Mouse (Mus musculus) bone marrow macrophage, adult 2 months (primary cell): ENCODE results near the gene Pou2f3. TPM values are rescaled to one million over a fixed set of nuclear protein-coding genes. Genes with fewer than 3 reads are reported as not detected.

Source experiments
- H3K27ac ChIP-seq: 2 replicates; pipeline ENCODE4 v1.5.1; 2012; ENCODE audit warnings: low read depth, low read length; ENCODE audit not compliant: insufficient read depth
- H3K4me1 ChIP-seq: 2 replicates; pipeline ENCODE4 v1.6.1; 2012; ENCODE audit warnings: low read length; ENCODE audit not compliant: control insufficient read depth, insufficient read depth
- H3K4me3 ChIP-seq: 2 replicates; pipeline ENCODE4 v1.5.1; 2012; ENCODE audit warnings: mild to moderate bottlenecking, low read length, moderate library complexity; ENCODE audit not compliant: insufficient read depth
- CTCF ChIP-seq: IDR thresholded peaks from 2 replicates; pipeline ENCODE4 v1.5.1; 2012; ENCODE audit warnings: low read depth, mild to moderate bottlenecking, low read length, moderate library complexity
- POLR2A ChIP-seq: IDR thresholded peaks from 2 replicates; pipeline ENCODE4 v1.6.1; 2012; ENCODE audit warnings: mild to moderate bottlenecking, low read depth, low read length, borderline replicate concordance
- polyA plus RNA-seq: library from polyadenylated mRNA; stranded (reverse); fragments of >200 nt; gene quantifications from 2 replicates; pipeline ENCODE4 v1.2.4, GENCODE M21; 2012; ENCODE audit not compliant: missing spikeins, insufficient read depth, insufficient read length

Pou2f3 gene
- polyA plus RNA-seq, 1 experiment, result not detected

- TF ChIP-seq POLR2A (no peak), CTCF (no peak)
- no peak overlapping the region for H3K27ac ChIP-seq
- no peaks in the 10 kb centered on the region for H3K4me1 ChIP-seq
- H3K4me3 ChIP-seq, result no peak overlapping the region
Measured at GRCm38 (mm10) chr9:43222429-43222715, 12.2 kb upstream of the Pou2f3 start.

- H3K4me3 ChIP-seq, result no peak overlapping the region
- no peak for TF ChIP-seq POLR2A
- peak; percentile 60 for TF ChIP-seq CTCF
- no peaks in the 10 kb centered on the region for H3K4me1 ChIP-seq
- H3K27ac ChIP-seq, result no peak overlapping the region
Measured at GRCm38 (mm10) chr9:43221643-43222428, 11.7 kb upstream of the Pou2f3 start.

GRCm38 (mm10) chr9:43210771-43211450 is 742 bp upstream of the Pou2f3 start:
- H3K27ac ChIP-seq, result no peak overlapping the region
- no peaks in the 10 kb centered on the region for H3K4me1 ChIP-seq
- TF ChIP-seq CTCF (0 out of 2 replicates have a peak, but pooled peaks have one; percentile 18), POLR2A (no peak)
- H3K4me3 ChIP-seq, result no peak overlapping the region

DNA sequence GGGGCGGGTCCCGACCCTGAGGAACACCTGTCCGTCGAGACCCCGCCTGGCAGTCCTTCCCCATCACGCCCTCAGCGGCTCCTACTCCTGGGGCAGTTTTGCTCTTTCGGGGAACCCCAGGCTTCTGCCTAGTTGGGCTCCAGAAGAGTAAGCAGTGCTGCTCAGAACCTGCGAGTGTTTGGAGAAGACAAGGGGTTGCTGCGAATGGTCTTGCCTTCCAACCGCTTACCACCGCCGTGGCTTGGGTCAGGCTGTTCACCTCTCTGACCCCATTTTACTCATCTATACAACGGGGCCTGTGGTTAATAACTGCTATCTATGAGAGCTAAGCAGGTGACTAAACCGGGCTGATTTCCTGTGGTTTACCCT is 4.2 kb downstream of the Pou2f3 start:
- Histone ChIP-seq H3K4me1 (no peaks in the 10 kb centered on the region), H3K4me3 (no peak overlapping the region), H3K27ac (no peak overlapping the region)
- no peak for TF ChIP-seq POLR2A
- TF ChIP-seq CTCF, result no peak

- H3K4me3 ChIP-seq, result no peak overlapping the region
- H3K27ac ChIP-seq, result no peak overlapping the region
- TF ChIP-seq CTCF, result no peak
- no peak for TF ChIP-seq POLR2A
- no peaks in the 10 kb centered on the region for H3K4me1 ChIP-seq
Measured at GRCm38 (mm10) chr9:43205343-43206021, 4.7 kb downstream of the Pou2f3 start.

GRCm38 (mm10) chr9:43200212-43200611 is 10.0 kb downstream of the Pou2f3 start:
- H3K27ac ChIP-seq, result no peak overlapping the region
- no peak overlapping the region for H3K4me3 ChIP-seq
- no peaks in the 10 kb centered on the region for H3K4me1 ChIP-seq
- no peak for TF ChIP-seq POLR2A
- no peak for TF ChIP-seq CTCF

- TF ChIP-seq CTCF (no peak), POLR2A (no peak)
- H3K4me3 ChIP-seq, result no peak overlapping the region
Measured at GRCm38 (mm10) chr9:43194001-43194400, 16.2 kb downstream of the Pou2f3 start.

DNA sequence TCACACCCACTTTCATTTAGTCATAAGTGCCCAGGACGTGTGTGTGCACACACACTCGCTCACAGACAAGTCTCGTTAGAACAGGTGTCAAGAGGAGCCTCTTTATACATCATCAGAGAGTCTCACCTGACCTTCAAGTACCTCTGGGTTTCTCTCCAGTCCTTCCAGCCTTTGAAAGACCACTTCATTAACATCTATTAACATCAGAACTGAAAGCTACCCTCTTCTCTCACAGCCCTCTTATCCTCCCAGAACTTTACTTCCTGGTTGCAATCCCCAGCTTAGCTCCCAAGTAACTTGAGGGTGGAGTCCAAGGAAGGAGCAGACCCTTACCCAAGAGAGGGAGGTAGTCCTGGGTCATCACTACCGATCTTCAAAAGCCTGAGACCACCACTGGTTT is 18.6 kb downstream of the Pou2f3 start:
- Histone ChIP-seq H3K4me1 (no peaks in the 10 kb centered on the region), H3K27ac (no peak overlapping the region), H3K4me3 (no peak overlapping the region)
- TF ChIP-seq POLR2A (no peak), CTCF (no peak)

More at GRCm38 (mm10) chr9:43194001-43194400, 16.2 kb downstream of the Pou2f3 start:
- H3K4me1 ChIP-seq, result no peaks in the 10 kb centered on the region
- no peak overlapping the region for H3K27ac ChIP-seq

GRCm38 (mm10) chr9:43189021-43189356 is 21.2 kb downstream of the Pou2f3 start:
- H3K4me1 ChIP-seq, result no peaks in the 10 kb centered on the region
- TF ChIP-seq POLR2A (no peak), CTCF (no peak)
- no peak overlapping the region for H3K4me3 ChIP-seq
- H3K27ac ChIP-seq, result no peak overlapping the region
